Mouse (Mus musculus): ENCODE measurements around the gene Mrps24. TPM values are rescaled to one million over a fixed set of nuclear protein-coding genes. Genes with fewer than 3 reads are reported as not detected.

Gene Mrps24
- polyA plus RNA-seq, 2 experiments, result 135 to 219 TPM

DNA sequence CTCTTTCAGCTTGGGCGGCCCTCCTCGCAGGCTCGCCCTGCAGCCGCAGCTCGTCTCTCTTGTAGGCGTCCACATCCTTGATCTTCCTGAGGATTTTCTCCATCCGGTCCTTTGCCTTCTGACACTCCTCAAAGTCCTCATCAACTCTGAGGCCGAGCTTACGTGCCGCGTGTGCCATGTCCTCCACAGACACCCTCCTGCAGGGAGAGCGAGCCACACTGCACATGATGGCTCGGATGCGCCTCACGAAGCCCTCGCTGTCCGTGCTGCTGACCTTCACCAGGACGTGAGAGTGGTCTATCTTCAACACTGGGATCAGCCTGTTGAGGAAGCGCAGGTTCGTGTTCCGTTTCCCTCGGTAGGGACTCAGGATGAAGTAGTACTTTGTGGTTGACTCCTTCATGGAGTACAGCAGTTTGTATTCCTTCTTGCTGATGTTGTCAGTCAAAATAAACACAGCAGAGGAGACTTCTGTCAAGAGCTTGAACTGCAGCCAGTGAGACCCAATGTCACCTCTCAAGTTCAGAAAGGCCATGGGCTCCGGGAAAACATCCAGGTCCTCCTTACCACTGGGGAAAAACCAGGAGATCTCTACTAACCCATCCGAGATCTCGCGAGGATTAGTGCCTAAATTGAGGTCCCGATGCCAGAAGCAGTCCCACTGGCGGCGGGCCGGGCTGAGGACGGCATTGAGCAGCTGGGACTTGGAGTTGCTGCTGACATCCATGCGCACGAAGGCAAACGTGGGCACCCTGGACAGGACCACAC is 1.6 kb upstream of the Mrps24 start:
- Histone ChIP-seq H3K9ac (ENCODE audit: low read depth, low read length, severe bottlenecking) (no peak overlapping the region), H3K9me3 (ENCODE audit: control insufficient read depth, low read length) (no peaks in the 10 kb centered on the region), H3K27me3 (ENCODE audit: control insufficient read depth, insufficient read depth, low read length) (no peaks in the 10 kb centered on the region), H3K36me3 (ENCODE audit: control insufficient read depth, insufficient read depth, low read length) (peaks cover 56% of the 10 kb centered on the region), H3K4me2 (replicated peaks; ENCODE audit: low read depth, low read length, severe bottlenecking) (no peak overlapping the region), H3K27ac (replicated peaks; ENCODE audit: low read depth, low read length) (no peak overlapping the region), H3K4me3 (replicated peaks; ENCODE audit: low read length) (no peak overlapping the region), H3K4me1 (ENCODE audit: control insufficient read depth, insufficient read depth, low read length) (no peaks in the 10 kb centered on the region)
- no peak for TF ChIP-seq POLR2A (IDR thresholded peaks at IDR 0.05; ENCODE audit: borderline replicate concordance, extremely low read depth, insufficient read depth, insufficient read length)
- DNase-seq (ENCODE audit: low spot score) (no peak), ATAC-seq (ENCODE audit: low FRiP score, low read depth) (no peak)
- 93% methylated on average over 34 of the region's 34 CpGs for WGBS

GRCm38 (mm10) chr11:5716246-5716645 is 766 bp upstream of the Mrps24 start:
- Histone ChIP-seq H3K27me3 (ENCODE audit: control insufficient read depth, insufficient read depth, low read length) (no peaks in the 10 kb centered on the region), H3K9me3 (ENCODE audit: control insufficient read depth, low read length) (no peaks in the 10 kb centered on the region), H3K9ac (ENCODE audit: low read depth, low read length, severe bottlenecking) (no peak overlapping the region), H3K36me3 (ENCODE audit: control insufficient read depth, insufficient read depth, low read length) (peaks cover 49% of the 10 kb centered on the region), H3K4me2 (replicated peaks; ENCODE audit: low read depth, low read length, severe bottlenecking) (no peak overlapping the region), H3K27ac (replicated peaks; ENCODE audit: low read depth, low read length) (no peak overlapping the region), H3K4me3 (replicated peaks; ENCODE audit: low read length) (no peak overlapping the region), H3K4me1 (ENCODE audit: control insufficient read depth, insufficient read depth, low read length) (no peaks in the 10 kb centered on the region)
- DNase-seq (ENCODE audit: low spot score), result no peak
- WGBS, result 89% methylated on average over 9 of the region's 11 CpGs
- no peak for ATAC-seq (ENCODE audit: low FRiP score, low read depth)
- TF ChIP-seq POLR2A (IDR thresholded peaks at IDR 0.05; ENCODE audit: borderline replicate concordance, extremely low read depth, insufficient read depth, insufficient read length), result no peak

DNA sequence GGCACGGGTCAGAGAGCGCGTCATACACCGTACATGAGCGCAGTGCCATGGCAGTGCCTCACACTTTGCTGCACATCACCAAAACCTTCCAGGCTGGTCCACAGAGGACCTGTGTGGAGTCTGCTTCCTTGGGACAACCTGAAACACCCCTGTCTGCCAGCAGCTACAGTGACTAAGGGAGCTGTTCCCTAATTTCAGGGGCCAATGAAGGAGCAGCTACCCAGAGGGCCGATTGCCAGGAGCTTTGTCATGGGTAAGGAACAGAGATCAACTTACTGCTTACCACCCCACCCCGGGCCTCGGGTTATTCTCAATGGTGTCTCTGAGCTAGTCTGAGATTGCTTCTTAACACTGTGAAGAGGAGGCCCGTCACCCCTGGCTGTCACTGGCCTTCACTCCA is 301 bp downstream of the Mrps24 start:
- no peak for ATAC-seq (ENCODE audit: low FRiP score, low read depth)
- WGBS, result 87% methylated on average over 9 of the region's 9 CpGs

GRCm38 (mm10) chr11:5707530-5708353 is 7.7 kb downstream of the Mrps24 start:
- Histone ChIP-seq H3K4me3 (replicated peaks; ENCODE audit: low read length) (peak overlapping the region; percentile 92), H3K27ac (replicated peaks; ENCODE audit: low read depth, low read length) (peak overlapping the region; percentile 50), H3K4me2 (replicated peaks; ENCODE audit: low read depth, low read length, severe bottlenecking) (peak overlapping the region; percentile 89), H3K9me3 (ENCODE audit: control insufficient read depth, low read length) (no peaks in the 10 kb centered on the region), H3K4me1 (ENCODE audit: control insufficient read depth, insufficient read depth, low read length) (peaks cover 9% of the 10 kb centered on the region), H3K9ac (ENCODE audit: low read depth, low read length, severe bottlenecking) (peak overlapping the region; percentile 88), H3K27me3 (ENCODE audit: control insufficient read depth, insufficient read depth, low read length) (no peaks in the 10 kb centered on the region), H3K36me3 (ENCODE audit: control insufficient read depth, insufficient read depth, low read length) (peaks cover 18% of the 10 kb centered on the region)
- WGBS, result 20% methylated on average over 48 of the region's 50 CpGs
- peak; percentile 91 for DNase-seq (ENCODE audit: low spot score)
- TF ChIP-seq POLR2A (IDR thresholded peaks at IDR 0.05; ENCODE audit: borderline replicate concordance, extremely low read depth, insufficient read depth, insufficient read length), result peak; percentile 92; the same call in 1 of the 2 replicates
- peak; percentile 95 for ATAC-seq (ENCODE audit: low FRiP score, low read depth)

More for the DNA sequence above, 301 bp downstream of the Mrps24 start:
- H3K4me3 ChIP-seq (replicated peaks; ENCODE audit: low read length), result no peak overlapping the region
- no peaks in the 10 kb centered on the region for H3K9me3 ChIP-seq (ENCODE audit: control insufficient read depth, low read length)
- H3K4me2 ChIP-seq (replicated peaks; ENCODE audit: low read depth, low read length, severe bottlenecking), result no peak overlapping the region
- H3K27me3 ChIP-seq (ENCODE audit: control insufficient read depth, insufficient read depth, low read length), result no peaks in the 10 kb centered on the region
- no peak for DNase-seq (ENCODE audit: low spot score)
- no peak overlapping the region for H3K27ac ChIP-seq (replicated peaks; ENCODE audit: low read depth, low read length)
- no peak for TF ChIP-seq POLR2A (IDR thresholded peaks at IDR 0.05; ENCODE audit: borderline replicate concordance, extremely low read depth, insufficient read depth, insufficient read length)
- no peaks in the 10 kb centered on the region for H3K4me1 ChIP-seq (ENCODE audit: control insufficient read depth, insufficient read depth, low read length)
- H3K36me3 ChIP-seq (ENCODE audit: control insufficient read depth, insufficient read depth, low read length), result peaks cover 44% of the 10 kb centered on the region
- no peak overlapping the region for H3K9ac ChIP-seq (ENCODE audit: low read depth, low read length, severe bottlenecking)

- Histone ChIP-seq H3K36me3 (ENCODE audit: control insufficient read depth, insufficient read depth, low read length) (peaks cover 19% of the 10 kb centered on the region), H3K4me2 (replicated peaks; ENCODE audit: low read depth, low read length, severe bottlenecking) (peak overlapping the region; percentile 89), H3K27ac (replicated peaks; ENCODE audit: low read depth, low read length) (peak overlapping the region; percentile 50), H3K4me1 (ENCODE audit: control insufficient read depth, insufficient read depth, low read length) (peaks cover 9% of the 10 kb centered on the region), H3K9ac (ENCODE audit: low read depth, low read length, severe bottlenecking) (peak overlapping the region; percentile 88), H3K27me3 (ENCODE audit: control insufficient read depth, insufficient read depth, low read length) (no peaks in the 10 kb centered on the region), H3K9me3 (ENCODE audit: control insufficient read depth, low read length) (no peaks in the 10 kb centered on the region), H3K4me3 (replicated peaks; ENCODE audit: low read length) (peak overlapping the region; percentile 92)
- ATAC-seq (ENCODE audit: low FRiP score, low read depth) (peak; percentile 69), DNase-seq (ENCODE audit: low spot score) (no peak)
- TF ChIP-seq POLR2A (IDR thresholded peaks at IDR 0.05; ENCODE audit: borderline replicate concordance, extremely low read depth, insufficient read depth, insufficient read length), result no peak
- 2% methylated on average over 41 of the region's 43 CpGs for WGBS
Observed at GRCm38 (mm10) chr11:5706874-5707529, 8.5 kb downstream of the Mrps24 start.
